Mouse (Mus musculus) small intestine, adult 2 months (tissue): ENCODE results near the gene Mrpl51. TPM values are rescaled to one million over a fixed set of nuclear protein-coding genes. Genes with fewer than 3 reads are reported as not detected.
A peak's percentile ranks its signal among the peaks of the same experiment; 100 is the strongest.

ENCODE experiments used
- H3K27ac ChIP-seq: fragments of 200-500 bp; 2 replicates; pipeline ENCODE4 v1.5.1; 2012; ENCODE audit warnings: low read depth, low read length, control low read depth, inconsistent platforms; ENCODE audit not compliant: insufficient read depth
- H3K27me3 ChIP-seq: fragments of 200-500 bp; 2 replicates; pipeline ENCODE4 v1.6.1; 2012; ENCODE audit warnings: mild to moderate bottlenecking, moderate library complexity, low read length, inconsistent platforms; ENCODE audit not compliant: control insufficient read depth, insufficient read depth
- H3K36me3 ChIP-seq: fragments of 200-500 bp; 2 replicates; pipeline ENCODE4 v1.6.1; 2012; ENCODE audit warnings: mild to moderate bottlenecking, low read length, control low read depth, inconsistent platforms; ENCODE audit not compliant: control insufficient read depth, insufficient read depth
- H3K4me1 ChIP-seq: fragments of 200-500 bp; 2 replicates; pipeline ENCODE4 v1.6.1; 2012; ENCODE audit warnings: low read length, inconsistent platforms, mixed read lengths; ENCODE audit not compliant: control insufficient read depth, insufficient read depth, insufficient read length
- H3K4me3 ChIP-seq: fragments of 200-500 bp; 2 replicates; pipeline ENCODE4 v1.5.1; 2012; ENCODE audit warnings: low read depth, mild to moderate bottlenecking, control low read depth, inconsistent platforms, low read length, moderate library complexity
- CTCF ChIP-seq: fragments of 200-500 bp; IDR thresholded peaks from 2 replicates; pipeline ENCODE4 v1.5.1; 2012; ENCODE audit warnings: low read depth, mild to moderate bottlenecking, control low read depth, inconsistent platforms, low read length, moderate library complexity, mixed read lengths; ENCODE audit not compliant: insufficient replicate concordance, insufficient read length; ENCODE audit errors: extremely low read depth
- POLR2A ChIP-seq: fragments of 200-500 bp; IDR thresholded peaks from 2 replicates; pipeline ENCODE4 v1.6.1; 2012; ENCODE audit warnings: low read depth, mild to moderate bottlenecking, control low read depth, inconsistent platforms, low read length, moderate library complexity
- WGBS: fragments of 180-500 bp; shearing (Covaris S2); methylation state at CpG from one replicate; pipeline ENCODE4 v1.1.7; 2018; 5-methylcytosine and 5-hydroxymethylcytosine counted together
- polyA plus RNA-seq: library from polyadenylated mRNA; depleted of rRNA; stranded (reverse); fragments of >200 nt; gene quantifications from 2 replicates; pipeline ENCODE4 v1.2.3, GENCODE M21; 2012

Mrpl51 gene
- polyA plus RNA-seq, 1 experiment = 62.7 TPM

DNA sequence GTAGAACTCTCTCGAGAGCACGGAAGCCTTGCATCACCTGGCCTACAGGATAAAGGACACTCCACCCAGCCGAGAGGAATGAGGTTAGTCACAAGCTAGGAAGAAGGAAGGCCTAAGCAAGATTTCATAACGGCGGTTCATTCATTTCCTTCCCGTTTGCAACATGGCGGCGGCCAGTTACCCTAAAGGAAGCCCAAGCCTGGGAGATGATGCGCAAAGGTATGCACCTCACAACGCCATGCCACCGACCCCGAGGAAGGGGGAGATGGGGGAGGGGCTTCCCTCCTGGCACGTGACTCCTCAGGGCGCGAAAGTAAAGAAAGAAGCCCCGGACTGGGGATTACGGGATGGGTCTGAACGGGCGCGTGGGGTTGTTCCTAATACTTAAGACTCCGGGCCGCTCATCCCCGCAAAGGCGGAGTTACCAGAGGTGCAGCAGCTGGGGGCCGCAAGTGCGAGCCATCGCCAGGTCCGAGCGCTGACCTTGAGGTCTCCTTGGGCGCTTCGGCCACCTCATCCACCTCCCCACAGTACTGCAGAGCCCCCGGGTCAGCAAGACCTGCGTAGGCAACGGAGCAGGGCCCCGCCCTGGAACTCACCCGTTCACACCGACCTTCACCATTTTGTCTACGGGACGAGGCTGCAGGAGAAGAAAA is 26.8 kb upstream of the Mrpl51 start:
- WGBS = under 1% methylated on average over 39 of the region's 39 CpGs
- TF ChIP-seq CTCF (no peak), POLR2A (no peak; the same call in 1 of the 2 replicates)
- Histone ChIP-seq H3K4me1 (peaks cover 23% of the 10 kb centered on the region), H3K27me3 (no peaks in the 10 kb centered on the region), H3K36me3 (peaks cover 27% of the 10 kb centered on the region), H3K4me3 (peak overlapping the region; percentile 80), H3K27ac (peak overlapping the region; percentile 88)

DNA sequence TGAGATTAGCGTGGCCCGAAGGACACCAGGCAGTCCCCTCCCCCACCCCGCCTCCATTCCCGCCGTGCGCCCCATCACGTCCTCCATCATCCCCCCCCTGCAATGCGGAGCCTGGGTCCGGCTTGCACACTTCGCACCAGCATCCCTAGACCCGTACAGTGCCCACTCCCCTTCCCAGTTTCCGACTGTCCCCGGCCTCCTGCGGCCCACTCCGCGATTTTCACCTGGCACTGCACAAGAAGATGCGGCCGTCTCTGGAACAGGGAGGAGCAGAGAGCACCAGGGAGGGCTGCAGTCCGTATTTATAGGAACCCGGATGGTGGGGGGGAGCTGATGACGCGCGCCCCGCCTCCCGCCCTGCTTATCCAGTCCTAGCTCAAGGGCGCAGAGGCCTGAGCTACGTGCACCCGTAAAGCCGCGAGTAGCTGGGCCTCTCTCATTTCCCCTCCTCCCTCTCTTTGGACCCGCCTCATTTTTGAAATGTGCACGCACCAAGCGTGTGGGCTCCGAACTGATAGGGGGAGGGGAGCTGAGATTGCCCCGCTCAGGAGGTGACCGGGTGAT is 26.2 kb upstream of the Mrpl51 start:
- under 1% methylated on average over 36 of the region's 36 CpGs for WGBS
- H3K27me3 ChIP-seq = no peaks in the 10 kb centered on the region
- peaks cover 23% of the 10 kb centered on the region for H3K4me1 ChIP-seq
- peak overlapping the region; percentile 90 for H3K27ac ChIP-seq
- peak overlapping the region; percentile 80 for H3K4me3 ChIP-seq
- H3K36me3 ChIP-seq = peaks cover 28% of the 10 kb centered on the region
- peak; percentile 100 for TF ChIP-seq POLR2A
- TF ChIP-seq CTCF = no peak

DNA sequence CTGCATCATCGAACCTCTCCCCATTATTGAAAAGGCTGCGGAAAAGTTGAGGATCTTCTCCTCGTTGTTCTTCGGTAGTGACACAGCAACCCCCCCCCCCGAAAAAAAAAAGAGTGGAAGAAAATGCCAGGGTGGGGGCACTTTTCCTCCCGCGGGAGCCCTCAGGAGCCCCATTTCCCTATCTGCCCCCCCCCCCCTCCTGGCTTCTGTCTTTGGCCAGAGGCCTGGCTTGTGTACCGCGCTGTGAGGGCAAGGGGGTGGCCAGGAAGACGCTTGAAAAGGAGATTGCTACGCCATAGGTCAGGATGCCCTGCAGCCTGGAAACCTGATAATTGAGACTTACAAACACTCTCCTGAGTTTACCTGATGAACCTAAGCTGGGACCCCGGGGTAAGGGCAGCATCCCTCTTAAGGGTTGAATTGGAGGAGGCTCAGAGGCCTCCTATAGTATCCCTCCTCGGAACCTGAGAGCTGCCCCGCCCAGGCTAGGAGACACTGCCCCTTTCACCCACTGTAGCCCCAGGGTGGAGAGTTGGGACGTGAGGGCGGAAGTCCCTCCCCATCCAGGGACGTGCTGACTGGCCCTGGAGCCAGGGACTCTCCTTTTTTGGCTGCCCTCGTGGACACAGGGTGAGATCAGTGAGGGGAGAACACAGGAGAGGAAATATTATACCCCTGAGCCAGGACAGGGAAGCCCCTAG is 25.4 kb upstream of the Mrpl51 start, which contains the start of gene Gapdh:
Gene Gapdh, minus strand, starts transcription at position 417 of the 701 bp plus-strand sequence.
- peaks cover 26% of the 10 kb centered on the region for H3K36me3 ChIP-seq
- WGBS = under 1% methylated on average over 17 of the region's 18 CpGs

DNA sequence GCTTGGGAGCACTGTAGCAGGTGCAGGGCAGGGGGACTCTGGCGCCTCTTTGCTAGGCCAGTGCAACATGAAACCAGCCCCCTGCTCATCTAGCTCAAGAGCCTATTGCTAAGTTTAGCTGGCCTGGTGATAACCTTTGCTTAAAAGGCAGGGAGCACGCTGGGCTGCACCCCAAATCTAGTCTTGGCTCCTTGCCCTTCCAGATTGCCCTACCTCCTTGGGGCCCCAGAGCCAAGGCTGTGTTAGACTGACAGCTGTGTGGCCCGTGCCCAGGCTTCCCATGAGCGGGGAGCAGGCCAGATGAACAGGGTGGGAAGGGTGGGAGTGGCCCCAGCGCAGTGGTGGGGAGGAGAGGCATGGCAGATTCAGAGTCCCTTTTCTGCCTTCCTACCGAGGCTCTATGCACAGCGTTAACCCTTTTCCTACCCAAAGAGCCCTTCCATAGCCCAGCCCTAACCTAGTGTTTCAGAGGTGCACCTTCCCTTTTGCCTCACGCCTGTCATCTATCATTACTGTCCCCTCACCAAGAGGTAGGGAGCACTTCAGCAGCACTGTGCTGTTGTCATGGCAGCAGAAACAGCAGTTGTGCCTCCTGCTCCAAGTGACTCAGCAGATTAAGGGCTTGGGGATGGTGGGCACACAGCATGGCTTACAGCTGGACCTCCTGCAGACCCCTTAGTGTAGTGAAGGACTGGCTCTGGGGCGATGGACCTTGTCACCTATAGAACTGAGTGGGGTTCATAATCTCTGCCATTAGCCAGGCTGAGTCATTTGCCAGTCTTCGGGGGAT is 24.5 kb upstream of the Mrpl51 start:
- H3K4me1 ChIP-seq = peaks cover 15% of the 10 kb centered on the region
- 14% methylated on average over 10 of the region's 10 CpGs for WGBS
- no peaks in the 10 kb centered on the region for H3K27me3 ChIP-seq
- peak overlapping the region; percentile 90 for H3K27ac ChIP-seq
- TF ChIP-seq POLR2A (no peak), CTCF (no peak)
- H3K4me3 ChIP-seq = peak overlapping the region; percentile 80
- peaks cover 30% of the 10 kb centered on the region for H3K36me3 ChIP-seq

More for the DNA sequence above, 25.4 kb upstream of the Mrpl51 start, which contains the start of gene Gapdh:
- peaks cover 16% of the 10 kb centered on the region for H3K4me1 ChIP-seq
- H3K4me3 ChIP-seq = peak within 1 kb of the TSS; percentile 80
- H3K27ac ChIP-seq = peak within 1 kb of the TSS; percentile 90
- H3K27me3 ChIP-seq = no peaks in the 10 kb centered on the region
- TF ChIP-seq POLR2A (peak; percentile 54), CTCF (no peak)

DNA sequence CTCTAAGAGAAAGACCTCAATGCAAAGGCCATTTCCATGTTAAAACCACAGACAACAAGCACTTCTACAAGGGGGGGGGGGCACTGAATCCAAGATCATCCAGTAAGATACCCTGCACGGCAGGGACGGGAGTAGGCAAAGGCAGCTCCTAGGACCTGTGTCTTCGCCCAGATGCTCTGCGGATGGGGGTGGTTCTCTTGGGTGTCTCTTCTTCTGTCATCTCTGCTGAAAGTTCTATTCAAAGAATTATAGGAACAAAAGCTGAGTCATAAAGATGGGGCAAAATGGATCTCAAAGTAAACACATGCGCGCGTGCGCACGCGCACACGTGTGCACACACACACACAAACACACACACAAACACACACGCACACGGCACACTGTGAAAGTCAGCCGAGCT is 23.5 kb upstream of the Mrpl51 start:
- peaks cover 30% of the 10 kb centered on the region for H3K36me3 ChIP-seq
- peaks cover 11% of the 10 kb centered on the region for H3K4me1 ChIP-seq
- TF ChIP-seq CTCF (no peak), POLR2A (no peak)
- 94% methylated on average over 14 of the region's 14 CpGs for WGBS
- H3K27me3 ChIP-seq = no peaks in the 10 kb centered on the region
- H3K27ac ChIP-seq = no peak overlapping the region
- no peak overlapping the region for H3K4me3 ChIP-seq

DNA sequence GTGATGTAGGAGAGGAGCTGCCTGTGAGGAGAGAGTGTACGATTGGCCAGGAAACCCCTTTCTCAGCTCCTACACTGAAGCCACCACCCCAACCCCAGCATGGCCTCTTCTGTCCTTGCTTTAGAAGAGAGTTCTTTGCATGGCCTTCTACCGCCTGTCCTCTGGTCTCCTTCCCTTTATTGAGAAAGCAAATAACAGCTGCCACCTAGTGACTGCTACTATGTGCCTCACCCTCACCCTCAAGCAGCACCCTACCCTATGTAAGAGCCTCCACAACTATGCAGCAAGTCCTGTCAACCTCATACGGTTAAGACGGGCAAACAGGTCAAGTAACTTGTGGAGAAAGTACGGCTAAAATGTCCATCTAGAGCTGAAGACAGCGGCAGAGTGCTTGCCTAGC is 21.4 kb upstream of the Mrpl51 start:
- 90% methylated on average over 6 of the region's 6 CpGs for WGBS
- no peak overlapping the region for H3K4me3 ChIP-seq
- no peaks in the 10 kb centered on the region for H3K27me3 ChIP-seq
- peaks cover 11% of the 10 kb centered on the region for H3K4me1 ChIP-seq
- H3K36me3 ChIP-seq = peaks cover 38% of the 10 kb centered on the region
- H3K27ac ChIP-seq = no peak overlapping the region
- no peak for TF ChIP-seq POLR2A
- TF ChIP-seq CTCF = no peak
